Mouse (Mus musculus) spleen, embryonic (tissue): Measurements from ENCODE around the gene Rpl32.

Experiments used
- CTCF ChIA-PET: fragments of 350-600 bp; sonication (Branson Sonifier 250); formaldehyde crosslinking; loops from one replicate; lab custom pipeline; 2022; lab: Charles Lee

Rpl32 gene

GRCm38 (mm10) chr6:115770852-115771251 is 37.7 kb downstream of the Rpl32 start:
- CTCF ChIA-PET: interaction anchor here (0.6 kb wide), 2 partner anchors 35 to 156 kb away, joined by 3 read pairs; no protein-coding TSS in a partner anchor

- CTCF ChIA-PET: interaction anchor here (0.6 kb wide), 2 partner anchors 35 to 157 kb away, joined by 3 read pairs; no protein-coding TSS in a partner anchor
These were observed 38.4 kb downstream of the Rpl32 start for GRCm38 (mm10) chr6:115770059-115770670.

- CTCF ChIA-PET: interaction anchor here (0.7 to 0.9 kb wide), 2 partner anchors 161 to 872 kb away, joined by 3 read pairs; no protein-coding TSS in a partner anchor
These were observed 40.3 kb downstream of the Rpl32 start for GRCm38 (mm10) chr6:115768207-115768606.

GRCm38 (mm10) chr6:115767357-115767756 is 41.2 kb downstream of the Rpl32 start:
- CTCF ChIA-PET: no interaction called here

GRCm38 (mm10) chr6:115764179-115764578 is 44.4 kb downstream of the Rpl32 start:
- CTCF ChIA-PET: no interaction called here

GRCm38 (mm10) chr6:115761995-115762756 is 46.4 kb downstream of the Rpl32 start, which contains the start of gene Tmem40:
Gene Tmem40 (minus strand): TSS chr6:115762410.
- CTCF ChIA-PET: no interaction called here

GRCm38 (mm10) chr6:115760982-115761381 is 47.6 kb downstream of the Rpl32 start:
- CTCF ChIA-PET: interaction anchor here (0.7 kb wide), 2 partner anchors 11 to 863 kb away, joined by 4 to 15 read pairs; no protein-coding TSS in a partner anchor

GRCm38 (mm10) chr6:115760137-115760536 is 48.4 kb downstream of the Rpl32 start:
- CTCF ChIA-PET: no interaction called here

GRCm38 (mm10) chr6:115759461-115759860 is 49.1 kb downstream of the Rpl32 start:
- CTCF ChIA-PET: interaction anchor here (0.6 kb wide), 1 partner anchor 151 kb away, joined by 3 read pairs; no protein-coding TSS in a partner anchor

GRCm38 (mm10) chr6:115758981-115759435 is 49.5 kb downstream of the Rpl32 start:
- CTCF ChIA-PET: no interaction called here

GRCm38 (mm10) chr6:115755536-115755935 is 53.0 kb downstream of the Rpl32 start:
- CTCF ChIA-PET: no interaction called here
